Mouse (Mus musculus) megakaryocyte-erythroid progenitor cell, adult 5 weeks (primary cell): ENCODE data around the gene Akap3. TPM values are rescaled to one million over a fixed set of nuclear protein-coding genes. Genes with fewer than 3 reads are reported as not detected.

Experiments used
- polyA plus RNA-seq: library from polyadenylated mRNA; stranded (reverse); fragments of >175 nt; gene quantifications from 2 replicates; pipeline ENCODE4 v1.2.3, GENCODE M21; 2012

Akap3 gene
- polyA plus RNA-seq, result not detected in 2 replicates

GRCm38 (mm10) chr6:126852881-126853280 is at the start of gene Akap3:
Gene Akap3, plus strand, starts transcription at chr6:126853098.

GRCm38 (mm10) chr6:126848712-126849704 is 3.9 kb upstream of the Akap3 start, which contains the start of gene Ndufa9:
Gene Ndufa9, minus strand, starts transcription at chr6:126849136.

DNA sequence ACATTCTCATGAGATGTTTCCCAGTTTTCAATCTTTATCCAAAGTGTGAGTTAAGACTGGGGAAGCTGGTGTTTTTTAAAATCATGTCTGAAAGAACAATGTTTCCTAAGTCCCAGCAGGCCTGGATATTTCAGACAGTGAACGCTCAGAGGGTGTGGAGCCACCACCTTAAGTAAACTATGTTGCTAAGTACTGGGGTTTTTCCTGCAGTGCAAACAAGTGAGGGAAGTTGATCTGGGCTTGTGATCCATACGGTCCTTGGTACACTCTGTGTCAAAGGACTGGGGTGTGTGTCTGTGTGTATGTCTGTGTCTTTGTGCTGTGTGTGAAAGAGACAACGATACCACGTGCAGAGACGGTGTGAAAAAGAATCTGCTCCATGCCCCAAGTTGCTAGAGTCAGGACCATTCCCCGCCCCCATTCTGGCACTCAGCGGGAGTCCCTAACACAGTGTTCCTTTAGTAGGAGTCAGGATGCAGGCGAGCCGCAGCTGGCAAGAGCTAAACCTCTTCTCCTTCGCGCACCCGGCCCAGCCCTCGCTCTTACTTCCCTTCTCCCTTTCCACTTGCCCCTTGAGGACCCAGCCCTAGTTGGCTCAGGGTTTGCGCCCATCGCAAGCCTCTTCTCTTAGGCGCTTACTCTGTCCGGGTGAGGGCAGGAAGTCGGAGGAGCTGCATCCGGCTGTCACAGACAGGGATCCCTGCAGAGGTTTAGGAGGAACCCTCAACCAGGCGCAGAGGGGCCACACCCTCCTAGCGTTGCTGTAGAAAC is 68.4 kb downstream of the Akap3 start, which contains the start of gene Dyrk4:
TSS of gene Dyrk4 (minus strand) at position 729 of the 771 bp plus-strand sequence.

Other genes starting within 250 kb of the Akap3 start
- 0.02 TPM in 1 of 2 replicates, not detected in the other for gene Kcna1, start 206.7 kb upstream of the Akap3 start, polyA plus RNA-seq
- gene Kcna6, start 112.4 kb upstream of the Akap3 start, polyA plus RNA-seq, result not detected in 2 replicates
- gene Ndufa9, start 4.0 kb upstream of the Akap3 start, polyA plus RNA-seq, result 3.8 and 4.5 TPM in 2 replicates
- 0.05 TPM in 1 of 2 replicates, not detected in the other for gene Dyrk4, start 68.7 kb downstream of the Akap3 start, polyA plus RNA-seq
- 16.8 and 17.0 TPM in 2 replicates for gene Rad51ap1, start 86.5 kb downstream of the Akap3 start, polyA plus RNA-seq
- gene D6Wsu163e, start 86.9 kb downstream of the Akap3 start, polyA plus RNA-seq, result 2.9 and 3.1 TPM in 2 replicates
- gene Fgf6, start 162.5 kb downstream of the Akap3 start, polyA plus RNA-seq, result not detected in 2 replicates
- not detected in 2 replicates for gene Fgf23, start 219.8 kb downstream of the Akap3 start, polyA plus RNA-seq